Mouse (Mus musculus) liver, postnatal 0 days (tissue): ENCODE measurements around the gene Cd82. TPM values are rescaled to one million over a fixed set of nuclear protein-coding genes. Genes with fewer than 3 reads are reported as not detected.
A peak's percentile ranks its signal among the peaks of the same experiment; 100 is the strongest.

ENCODE experiments used
- ATAC-seq: fragments of 200-750 bp; cut with Nextera tagmentation; 2 replicates; pipeline ENCODE4 v1.8.0; 2017; ENCODE audit warnings: mild to moderate bottlenecking, moderate library complexity
- DNase-seq: peaks from one replicate; pipeline ENCODE4 v3.0.0-alpha.2; 2016
- H3K27ac ChIP-seq: fragments of 300-500 bp; sonication (generic); 2 replicates; pipeline ENCODE4 v1.5.1; 2014; ENCODE audit warnings: antibody characterized with exemption, moderate library complexity, mild to moderate bottlenecking, low read depth
- H3K27me3 ChIP-seq: fragments of 300-500 bp; sonication (generic); 2 replicates; pipeline ENCODE4 v1.6.1; 2014; ENCODE audit warnings: low read length, control low read depth, mixed read lengths; ENCODE audit not compliant: insufficient read depth
- H3K36me3 ChIP-seq: fragments of 300-500 bp; sonication (generic); replicated peaks from 2 replicates; pipeline ENCODE4 v1.6.1; 2014; ENCODE audit warnings: mild to moderate bottlenecking, control low read depth, low read length, moderate library complexity, mixed read lengths; ENCODE audit not compliant: insufficient read depth
- H3K4me1 ChIP-seq: fragments of 300-500 bp; sonication (generic); 2 replicates; pipeline ENCODE4 v1.6.1; 2014; ENCODE audit warnings: antibody characterized with exemption, mild to moderate bottlenecking, control low read depth; ENCODE audit not compliant: insufficient read depth
- H3K4me2 ChIP-seq: fragments of 300-500 bp; sonication (generic); 2 replicates; pipeline ENCODE4 v1.6.1; 2014; ENCODE audit warnings: low read depth, mild to moderate bottlenecking, low read length, moderate library complexity, mixed read lengths
- H3K4me3 ChIP-seq: fragments of 300-500 bp; sonication (generic); 2 replicates; pipeline ENCODE4 v1.5.1; 2014; ENCODE audit warnings: low read depth, low read length
- H3K9ac ChIP-seq: fragments of 300-500 bp; sonication (generic); replicated peaks from 2 replicates; pipeline ENCODE4 v1.6.1; 2014; ENCODE audit warnings: mild to moderate bottlenecking, moderate library complexity
- H3K9me3 ChIP-seq: fragments of 300-500 bp; sonication (generic); 2 replicates; pipeline ENCODE4 v1.6.1; 2016; ENCODE audit warnings: mild to moderate bottlenecking, control low read depth, low read length, mixed read lengths
- CTCF ChIP-seq: sonication (generic); IDR thresholded peaks from 2 replicates; pipeline ENCODE4 v1.5.1; 2016; ENCODE audit warnings: antibody characterized with exemption, low read depth
- EP300 ChIP-seq: IDR thresholded peaks from 2 replicates; pipeline ENCODE4 v1.6.1; 2016; ENCODE audit warnings: antibody characterized with exemption, low read depth, mild to moderate bottlenecking
- WGBS: fragments of 180-500 bp; shearing (Covaris S2); extraction: QIAGEN DNeasy Blood & Tissue Kit; methylation state at CpG from one replicate; pipeline ENCODE4 v1.1.7; 2014; ENCODE audit not compliant: insufficient replicate concordance; 5-methylcytosine and 5-hydroxymethylcytosine counted together
- polyA plus RNA-seq: library from polyadenylated mRNA; unstranded; fragments of >200 nt; fragmentation: Nextera tagmentation; extraction: Ambion mirVana; gene quantifications from 2 replicates; pipeline ENCODE4 v1.2.1, GENCODE M21; 2015

The Cd82 gene
- polyA plus RNA-seq, 1 experiment from 2014 or later, result 87.7 TPM

DNA sequence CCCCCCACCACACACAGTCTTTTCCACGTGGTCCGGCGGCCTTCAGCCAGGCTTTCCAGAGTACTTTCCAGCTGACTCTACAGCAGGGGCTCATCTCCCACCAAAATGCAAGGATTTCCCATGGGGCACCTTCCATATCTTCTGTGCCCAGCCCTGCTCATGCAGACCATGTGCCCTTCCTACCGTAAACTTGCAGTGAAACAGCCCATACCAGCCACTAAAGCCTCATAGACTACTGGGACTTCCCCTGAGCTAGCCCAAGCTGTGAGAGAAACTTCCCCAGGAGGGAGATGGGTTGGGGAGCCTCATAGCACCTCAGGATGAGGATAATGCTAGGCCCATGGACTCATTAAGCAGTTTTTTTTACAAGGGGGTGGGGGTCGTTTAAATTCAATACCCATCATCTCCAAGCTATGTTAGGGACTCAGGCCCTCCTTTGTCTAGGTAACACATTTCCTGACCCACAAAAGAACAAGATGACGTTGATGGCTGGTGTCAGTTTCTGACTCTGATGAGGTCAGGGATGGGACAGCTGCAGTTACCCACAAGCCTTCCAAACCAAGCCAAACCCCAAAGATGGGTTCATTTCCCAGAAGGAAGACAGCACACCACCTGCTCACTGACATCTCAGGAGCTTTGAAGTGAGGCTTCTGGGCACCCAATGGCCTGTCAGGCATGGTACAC, 2.0 kb downstream of the Cd82 start:
- Histone ChIP-seq H3K4me2 (peak overlapping the region; percentile 84), H3K9ac (peak overlapping the region; percentile 96), H3K36me3 (0 out of 2 replicates have a peak, but pooled peaks cover 3% of the 10 kb centered on the region), H3K4me1 (peaks cover 69% of the 10 kb centered on the region), H3K9me3 (no peaks in the 10 kb centered on the region), H3K27ac (no peak overlapping the region; the same call in 1 of the 2 replicates), H3K27me3 (no peaks in the 10 kb centered on the region), H3K4me3 (peak overlapping the region; percentile 89)
- 71% methylated on average over 6 of the region's 6 CpGs for WGBS
- no peak for ATAC-seq
- TF ChIP-seq CTCF, result no peak
- TF ChIP-seq EP300, result no peak
- no peak for DNase-seq

DNA sequence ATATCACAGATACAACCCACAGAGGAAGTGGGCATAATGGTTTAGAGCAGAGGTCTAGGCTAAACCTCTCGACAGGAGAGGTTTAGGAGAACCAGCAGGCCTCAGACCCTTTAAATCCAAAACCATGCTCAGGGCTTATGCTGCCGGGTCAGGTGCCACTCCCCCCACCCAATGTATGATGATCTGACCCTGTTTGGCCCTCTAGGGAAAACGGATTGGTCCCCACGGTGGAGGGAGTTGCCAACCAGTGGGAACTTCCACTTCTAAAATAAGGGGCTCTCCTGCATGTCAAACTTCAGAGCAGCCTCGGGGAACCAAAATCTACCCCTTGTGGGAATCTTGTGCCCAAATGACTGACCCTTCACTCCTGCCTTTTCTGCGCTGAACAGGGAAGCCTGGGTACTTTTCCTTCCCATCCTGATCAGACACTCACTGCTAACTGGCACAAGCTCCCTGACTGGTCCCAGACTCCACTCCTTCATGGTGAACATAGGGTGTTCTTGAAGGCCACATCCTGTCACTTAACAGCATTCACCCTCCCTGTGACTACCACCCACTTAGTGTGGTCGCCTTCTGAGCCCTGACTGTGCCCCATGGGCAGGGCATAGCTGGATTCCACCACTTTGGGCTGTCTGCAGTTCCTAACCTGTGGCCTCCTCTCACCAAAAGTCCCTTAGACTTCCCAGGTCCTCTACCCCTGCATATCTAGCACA, 3.6 kb downstream of the Cd82 start:
- no peak for ATAC-seq
- Histone ChIP-seq H3K27ac (peak overlapping the region; percentile 80), H3K4me1 (peaks cover 80% of the 10 kb centered on the region), H3K9ac (peak overlapping the region; percentile 52), H3K36me3 (0 out of 2 replicates have a peak, but pooled peaks cover 4% of the 10 kb centered on the region), H3K4me2 (peak overlapping the region; percentile 84), H3K27me3 (no peaks in the 10 kb centered on the region), H3K9me3 (no peaks in the 10 kb centered on the region), H3K4me3 (peak overlapping the region; percentile 89)
- DNase-seq, result no peak
- WGBS, result 42% methylated on average over 7 of the region's 7 CpGs
- no peak for TF ChIP-seq EP300
- TF ChIP-seq CTCF, result no peak

DNA sequence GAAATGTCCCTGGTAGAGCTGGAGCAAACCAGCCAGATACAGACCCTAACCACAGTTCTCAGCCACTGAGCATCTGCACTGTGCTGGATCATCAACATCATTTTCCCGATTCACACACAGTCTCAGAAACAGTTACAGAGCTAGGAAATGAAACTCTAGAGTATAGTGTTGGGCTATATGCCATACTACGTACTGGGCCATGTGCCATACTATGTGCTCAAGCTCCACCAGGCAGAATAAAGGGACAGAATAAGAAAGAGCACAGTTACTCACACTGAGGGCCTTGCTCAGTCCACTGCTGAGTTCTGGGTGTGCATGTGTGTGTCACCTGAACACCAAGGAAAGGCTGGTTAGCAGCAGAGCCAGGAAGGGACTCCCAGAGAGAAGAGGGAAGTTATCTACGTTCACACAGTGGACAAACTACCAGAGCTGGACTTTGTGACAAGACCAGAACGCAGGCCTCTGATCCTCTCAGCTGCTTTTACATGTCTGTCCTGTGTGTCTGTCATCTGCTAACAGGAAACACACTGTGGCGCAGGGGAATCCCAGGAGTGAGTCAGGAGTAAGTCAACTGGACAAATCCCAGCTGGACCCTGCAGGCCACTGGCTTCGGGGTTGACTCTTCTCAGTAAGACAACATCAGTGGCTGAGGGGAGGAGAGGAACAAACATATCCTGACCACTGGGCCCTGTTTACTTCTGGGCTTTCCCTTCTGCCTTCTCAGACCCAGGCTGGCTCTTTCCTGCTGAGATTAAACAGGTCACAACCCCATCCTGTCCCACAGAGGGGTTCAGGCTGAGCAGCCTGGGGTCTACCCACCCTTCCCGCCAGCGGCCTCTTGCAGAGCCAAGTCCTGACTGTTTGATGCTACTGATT, 4.4 kb downstream of the Cd82 start:
- 38% methylated on average over 8 of the region's 8 CpGs for WGBS
- peak overlapping the region; percentile 80 for H3K27ac ChIP-seq
- DNase-seq (no peak), ATAC-seq (no peak)
- H3K4me1 ChIP-seq, result peaks cover 88% of the 10 kb centered on the region
- H3K4me2 ChIP-seq, result peak overlapping the region; percentile 84
- H3K4me3 ChIP-seq, result peak overlapping the region; percentile 89; the same call in 1 of the 2 replicates
- 0 out of 2 replicates have a peak, but pooled peaks cover 4% of the 10 kb centered on the region for H3K36me3 ChIP-seq
- no peaks in the 10 kb centered on the region for H3K27me3 ChIP-seq
- TF ChIP-seq CTCF (no peak), EP300 (no peak)
- H3K9ac ChIP-seq, result peak overlapping the region; percentile 52
- no peaks in the 10 kb centered on the region for H3K9me3 ChIP-seq

DNA sequence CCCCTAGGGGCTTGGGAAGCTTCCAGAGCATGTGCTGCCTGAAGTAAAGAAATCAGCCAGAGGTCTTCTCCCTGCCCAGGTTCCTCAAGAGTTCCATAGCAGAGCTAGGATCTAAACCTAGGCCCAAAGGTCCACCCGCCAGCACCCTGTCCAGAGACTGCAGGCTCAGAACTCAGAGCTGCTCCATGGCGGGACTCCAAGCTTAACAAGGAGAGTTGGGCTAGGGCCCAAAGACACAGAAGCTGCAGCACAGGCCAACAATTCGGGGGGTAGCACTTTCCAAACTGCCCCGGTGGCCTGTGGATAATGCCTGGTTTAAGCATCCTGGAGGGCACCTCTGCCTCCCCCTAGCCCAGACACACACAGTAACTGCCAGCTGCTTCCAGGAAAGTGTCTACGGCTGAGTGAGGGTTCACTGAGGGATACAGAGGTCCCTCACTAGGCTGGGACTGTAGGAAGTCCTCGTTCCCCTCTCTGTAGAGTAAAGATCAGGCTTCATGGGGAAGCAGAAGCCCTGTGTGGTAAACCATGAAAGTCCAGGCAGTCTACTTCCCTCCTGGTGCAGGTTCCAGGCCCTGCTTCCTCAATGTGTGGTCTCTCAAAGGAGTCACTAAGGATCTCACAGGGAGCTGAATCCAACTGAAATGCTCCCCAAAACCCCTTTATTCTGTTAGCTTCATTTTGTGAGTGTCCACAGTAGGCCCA, 5.4 kb downstream of the Cd82 start:
- DNase-seq, result no peak
- 68% methylated on average over 6 of the region's 6 CpGs for WGBS
- peak overlapping the region; percentile 47 for H3K9ac ChIP-seq
- H3K4me2 ChIP-seq, result peak overlapping the region; percentile 84
- no peaks in the 10 kb centered on the region for H3K27me3 ChIP-seq
- no peak for ATAC-seq
- H3K36me3 ChIP-seq, result 0 out of 2 replicates have a peak, but pooled peaks cover 4% of the 10 kb centered on the region
- no peaks in the 10 kb centered on the region for H3K9me3 ChIP-seq
- peaks cover 89% of the 10 kb centered on the region for H3K4me1 ChIP-seq
- peak overlapping the region; percentile 3; the same call in 1 of the 2 replicates for H3K4me3 ChIP-seq
- no peak for TF ChIP-seq CTCF
- TF ChIP-seq EP300, result no peak
- peak overlapping the region; percentile 80 for H3K27ac ChIP-seq

DNA sequence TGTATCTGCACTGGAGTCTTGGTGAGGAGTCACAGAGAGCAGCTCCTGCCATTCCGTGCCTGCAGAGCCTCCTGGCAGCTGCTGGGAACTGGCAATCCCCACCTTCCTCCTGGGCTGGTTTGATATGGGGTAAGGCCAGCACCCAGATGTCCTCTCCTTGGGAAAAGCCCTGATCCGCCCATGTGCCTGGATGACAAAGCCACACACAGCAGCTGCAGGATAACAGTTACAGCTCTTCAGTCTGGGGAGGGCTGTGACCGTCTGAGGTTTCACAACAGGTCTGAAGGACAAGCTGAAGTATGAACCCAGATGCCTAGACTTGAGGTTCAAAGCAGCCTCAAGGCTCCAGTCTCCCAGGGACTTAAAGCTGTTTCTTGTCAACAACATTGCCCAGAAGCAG, 6.8 kb downstream of the Cd82 start:
- peak; percentile 48 for ATAC-seq
- Histone ChIP-seq H3K4me2 (peak overlapping the region; percentile 84), H3K36me3 (peaks cover 8% of the 10 kb centered on the region; the same call in 1 of the 2 replicates), H3K4me3 (peak overlapping the region; percentile 13; the same call in 1 of the 2 replicates), H3K9me3 (no peaks in the 10 kb centered on the region), H3K27ac (peak overlapping the region; percentile 80), H3K4me1 (peaks cover 91% of the 10 kb centered on the region), H3K9ac (peak overlapping the region; percentile 35), H3K27me3 (no peaks in the 10 kb centered on the region)
- 36% methylated on average over 3 of the region's 3 CpGs for WGBS
- DNase-seq, result peak; percentile 59
- TF ChIP-seq CTCF (no peak), EP300 (peak; percentile 61; the same call in 1 of the 2 replicates)
